Comparison of ENCODE assay signal across 24 mouse cellular contexts in the genomic region with DNA sequence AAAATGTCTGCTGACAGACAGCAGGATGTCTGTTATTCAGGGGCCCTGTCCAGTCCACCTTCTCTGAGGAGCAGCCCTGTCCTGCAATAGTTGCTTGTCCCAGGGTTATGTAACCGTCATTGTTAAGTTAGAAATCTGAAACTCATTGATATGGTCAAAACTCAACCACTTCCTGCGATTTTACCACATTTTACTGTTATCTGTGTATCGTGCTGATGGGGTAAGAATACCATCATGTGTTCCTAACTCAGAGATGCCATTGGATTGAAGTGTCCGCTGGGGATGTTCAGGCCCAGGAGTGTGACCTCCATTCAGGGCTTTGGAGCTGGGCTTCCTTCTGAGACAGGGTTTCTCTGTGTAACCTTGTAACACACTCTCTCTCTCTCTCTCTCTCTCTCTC. TPM values are rescaled to one million over a fixed set of nuclear protein-coding genes. Genes with fewer than 3 reads are reported as not detected.
DNase-seq lines count a peak whose midpoint lies in the region; ATAC-seq lines count a peak whose summit lies in the region.
"Had no signal": no experiment of that assay in that cellular context is flagged by ENCODE, and none has a peak within 500 bp of the region (broad histone marks: within the 10 kb centered on the region; RNA-seq: fewer than 3 reads in every experiment).

No protein-coding gene starts in this region.

- DNase-seq in CD4-positive, CD25-positive, alpha-beta regulatory T cell, adult 2 months (ENCODE audit: low read depth, low spot score): peak; percentile 37
- DNase-seq in induced T-regulatory cell, adult 2 months (ENCODE audit: low read depth): peak; percentile 43
- no peak for DNase-seq in spleen, postnatal 14 days (ENCODE audit: low spot score in 2 of 2)
- DNase-seq in spleen, postnatal 10 days (ENCODE audit: low spot score in 2 of 2): no peak
- DNase-seq in left cerebral cortex, adult 9 months (ENCODE audit: low spot score in 2 of 2): no peak
- DNase-seq in kidney, postnatal 14 days: no peak
- DNase-seq: adrenal gland, adult 2 months; adrenal gland, postnatal 14 days; cerebellum, adult 11 months; cerebellum, adult 8-10 months; cerebellum, postnatal 10 days; cerebellum, postnatal 36 days; forebrain, postnatal 0 days; gastrocnemius, adult 2 months; gastrocnemius, postnatal 14 days; heart, adult 18-20 months; heart, postnatal 10 days; heart, postnatal 36 days had no signal

- ATAC-seq in activated CD4-positive, CD25-positive, alpha-beta regulatory T cell, adult 4 months: peak; percentile 64
- ATAC-seq in megakaryocyte progenitor cell, adult 5-6 weeks (replicated peaks; ENCODE audit: poor library complexity): peak; percentile 49
- ATAC-seq: forebrain, embryonic 14.5 days; forebrain, postnatal 0 days; hindbrain, embryonic 16.5 days; Patski had no signal

RNA-seq across cellular contexts. Expression of a gene that starts 24.9 kb away (rescaled TPM):
- 100 to 1,000 TPM; 375 to 386 TPM for polyA plus RNA-seq in activated CD4-positive, CD25-positive, alpha-beta regulatory T cell, adult 4 months (2017; shearing (Covaris generic))
- total RNA-seq in megakaryocyte progenitor cell, adult 5-6 weeks (2015): 37.2 and 37.9 TPM in 2 replicates
- 35.1 and 42.0 TPM in 2 replicates for total RNA-seq in megakaryocyte progenitor cell, adult 5-6 weeks (2017)

RNA-seq across cellular contexts. Expression of a gene that starts 26.6 kb away (rescaled TPM):
- 10 to 100 TPM; 85.6 to 92.6 TPM for polyA plus RNA-seq in activated CD4-positive, CD25-positive, alpha-beta regulatory T cell, adult 4 months (2017; shearing (Covaris generic))
- 54.1 and 60.0 TPM in 2 replicates for total RNA-seq in megakaryocyte progenitor cell, adult 5-6 weeks (2015)
- total RNA-seq in megakaryocyte progenitor cell, adult 5-6 weeks (2017): 31.8 and 37.6 TPM in 2 replicates

RNA-seq across cellular contexts. Expression of a gene that starts 39.3 kb away (rescaled TPM):
- 10 to 100 TPM; 15.2 to 15.3 TPM for polyA plus RNA-seq in activated CD4-positive, CD25-positive, alpha-beta regulatory T cell, adult 4 months (2017; shearing (Covaris generic))
- total RNA-seq in megakaryocyte progenitor cell, adult 5-6 weeks (2015): 9.1 and 9.9 TPM in 2 replicates
- 28.8 and 38.1 TPM in 2 replicates for total RNA-seq in megakaryocyte progenitor cell, adult 5-6 weeks (2017)

RNA-seq across cellular contexts. Expression of a gene that starts 51.0 kb away (rescaled TPM):
- polyA plus RNA-seq in activated CD4-positive, CD25-positive, alpha-beta regulatory T cell, adult 4 months (2017; shearing (Covaris generic)): 10 to 100 TPM; 75.5 to 83.8 TPM
- 34.5 and 38.8 TPM in 2 replicates for total RNA-seq in megakaryocyte progenitor cell, adult 5-6 weeks (2015)
- total RNA-seq in megakaryocyte progenitor cell, adult 5-6 weeks (2017): 187 and 212 TPM in 2 replicates

RNA-seq across cellular contexts. Expression of a gene that starts 51.1 kb away (rescaled TPM):
- polyA plus RNA-seq in activated CD4-positive, CD25-positive, alpha-beta regulatory T cell, adult 4 months (2017; shearing (Covaris generic)): 1 to 10 TPM in 1 of 2 experiments, not detected in 1; 6.5 TPM
- total RNA-seq in megakaryocyte progenitor cell, adult 5-6 weeks (2015): not detected in 2 replicates
- total RNA-seq in megakaryocyte progenitor cell, adult 5-6 weeks (2017): 1.1 TPM in 1 of 2 replicates, not detected in the other
- total RNA-seq: forebrain, postnatal 0 days had no signal
- polyA plus RNA-seq: adrenal gland, adult 2 months; heart, embryonic 12.5 days; hindbrain, embryonic 16.5 days had no signal

Comparison
In these comparisons a context has a peak if more than half of its experiments do, and no peak if none do; other contexts are left out.
1. DNase-seq: peak in CD4-positive, CD25-positive, alpha-beta regulatory T cell, adult 2 months (single experiment) and induced T-regulatory cell, adult 2 months (single experiment); none in spleen, postnatal 14 days (0 of 2), spleen, postnatal 10 days (0 of 2), left cerebral cortex, adult 9 months (0 of 2) and kidney, postnatal 14 days (single experiment).